19 mouse cellular contexts compared by ENCODE assay signal in the genomic region with DNA sequence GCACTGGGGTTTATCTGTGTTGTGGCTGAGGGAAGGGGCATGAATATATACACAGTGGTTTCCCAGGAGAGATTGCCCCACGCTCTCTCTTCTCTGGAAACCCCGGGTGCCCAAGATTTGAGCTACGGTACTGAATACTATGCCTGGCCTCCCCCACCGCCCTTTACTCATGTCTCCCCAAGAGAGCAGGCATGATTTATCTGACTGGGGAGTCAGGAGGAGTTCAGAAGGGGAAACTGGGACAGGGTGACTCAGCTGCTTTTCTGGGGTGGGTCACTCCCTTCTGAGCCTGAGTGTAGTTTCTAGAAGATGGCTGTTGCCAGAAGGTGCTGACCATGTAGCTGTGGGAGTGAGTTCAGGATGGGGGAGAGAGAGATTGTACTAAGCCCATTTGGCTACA.
DNase-seq lines count a peak whose midpoint lies in the region; ATAC-seq and TF ChIP-seq lines count a peak whose summit lies in the region.
"Had no signal": no experiment of that assay in that cellular context is flagged by ENCODE, and none has a peak within 500 bp of the region (broad histone marks: within the 10 kb centered on the region; RNA-seq: fewer than 3 reads in every experiment).

No protein-coding gene starts in this region.

- H3K4me1 ChIP-seq in lung, adult 2 months (ENCODE audit: control insufficient read depth, insufficient read depth, low read length): peaks cover 5% of the 10 kb centered on the region
- H3K4me1 ChIP-seq in neural tube, embryonic 15.5 days: peaks cover 14% of the 10 kb centered on the region

- H3K27ac ChIP-seq in neural tube, embryonic 15.5 days (replicated peaks): no peak overlapping the region
- H3K27ac ChIP-seq: forebrain, embryonic 13.5 days; heart, embryonic 15.5 days; hindbrain, embryonic 12.5 days; kidney, embryonic 15.5 days; limb, embryonic 15.5 days; midbrain, embryonic 10.5 days; neural tube, embryonic 13.5 days had no signal

- peak; percentile 54 for DNase-seq in gastrocnemius, adult 18-20 months (ENCODE audit: low spot score)
- DNase-seq in gastrocnemius, postnatal 4 days (ENCODE audit: low spot score in 2 of 2): no peak
- DNase-seq in lung, adult 18-20 months: peak; percentile 15 to 16
- no peak for DNase-seq in lung, adult 2 months
- DNase-seq in adrenal gland, adult 2 months: peak; percentile 71
- DNase-seq in heart, adult 9 months (ENCODE audit: low spot score in 2 of 2): peak; percentile 62
- DNase-seq in cerebellum, postnatal 14 days: no peak
- DNase-seq: cerebellum, adult 2 months; lung, postnatal 4 days had no signal

- ATAC-seq in neural tube, embryonic 15.5 days (ENCODE audit: low FRiP score): no peak
- ATAC-seq: forebrain, embryonic 13.5 days; inflammation-experienced regulatory T-cells, adult 6 months had no signal

- no peaks in the 10 kb centered on the region for H3K36me3 ChIP-seq in neural tube, embryonic 15.5 days
- H3K36me3 ChIP-seq: embryonic facial prominence, embryonic 15.5 days; heart, embryonic 15.5 days; hindbrain, embryonic 12.5 days; kidney, embryonic 15.5 days; limb, embryonic 15.5 days; midbrain, embryonic 10.5 days; neural tube, embryonic 13.5 days had no signal

- H3K9ac ChIP-seq in neural tube, embryonic 15.5 days (replicated peaks): no peak overlapping the region
- H3K9ac ChIP-seq: embryonic facial prominence, embryonic 15.5 days; forebrain, embryonic 13.5 days; heart, embryonic 15.5 days; hindbrain, embryonic 12.5 days; kidney, embryonic 15.5 days; limb, embryonic 15.5 days; neural tube, embryonic 13.5 days had no signal

- peaks cover 4% of the 10 kb centered on the region; the same call in 1 of the 2 replicates for H3K27me3 ChIP-seq in neural tube, embryonic 15.5 days (replicated peaks)
- H3K27me3 ChIP-seq: embryonic facial prominence, embryonic 15.5 days; hindbrain, embryonic 12.5 days; limb, embryonic 15.5 days had no signal

- no peak for TF ChIP-seq POLR2A in lung, adult 2 months (IDR thresholded peaks at IDR 0.05; ENCODE audit: borderline replicate concordance, extremely low read depth, low read depth, low read length)

- no peak overlapping the region for H3K4me3 ChIP-seq in lung, adult 2 months (replicated peaks; ENCODE audit: extremely low read depth, low read depth, low read length)
- no peak overlapping the region for H3K4me3 ChIP-seq in neural tube, embryonic 15.5 days (replicated peaks)
- H3K4me3 ChIP-seq: embryonic facial prominence, embryonic 15.5 days; forebrain, embryonic 13.5 days; heart, embryonic 15.5 days; hindbrain, embryonic 12.5 days; kidney, embryonic 15.5 days; limb, embryonic 15.5 days; midbrain, embryonic 10.5 days; neural tube, embryonic 13.5 days had no signal

- 77% methylated on average over 4 of the region's 4 CpGs for WGBS in lung, adult 2 months
- whole genome bisulfite sequencing in neural tube, embryonic 15.5 days: 74% methylated on average over 4 of the region's 4 CpGs

- TF ChIP-seq CTCF in lung, adult 2 months (IDR thresholded peaks at IDR 0.05; ENCODE audit: insufficient read depth, low read length): no peak

- H3K9me3 ChIP-seq in neural tube, embryonic 15.5 days (replicated peaks): no peaks in the 10 kb centered on the region
- H3K9me3 ChIP-seq: embryonic facial prominence, embryonic 15.5 days; forebrain, embryonic 13.5 days; heart, embryonic 15.5 days; hindbrain, embryonic 12.5 days; kidney, embryonic 15.5 days; limb, embryonic 15.5 days; midbrain, embryonic 10.5 days; neural tube, embryonic 13.5 days had no signal

- H3K4me2 ChIP-seq in neural tube, embryonic 15.5 days: no peak overlapping the region
- H3K4me2 ChIP-seq: embryonic facial prominence, embryonic 15.5 days; forebrain, embryonic 13.5 days; heart, embryonic 15.5 days; hindbrain, embryonic 12.5 days; kidney, embryonic 15.5 days; limb, embryonic 15.5 days; neural tube, embryonic 13.5 days had no signal

Comparison
In these comparisons a context has a peak if more than half of its experiments do, and no peak if none do; other contexts are left out.
1. DNase-seq: peak in gastrocnemius, adult 18-20 months (single experiment), lung, adult 18-20 months (2 of 2), adrenal gland, adult 2 months (single experiment) and heart, adult 9 months (2 of 2); none in gastrocnemius, postnatal 4 days (0 of 2), lung, adult 2 months (single experiment) and cerebellum, postnatal 14 days (0 of 2).